Mouse (Mus musculus): ENCODE results near the gene Ccdc93.

DNA sequence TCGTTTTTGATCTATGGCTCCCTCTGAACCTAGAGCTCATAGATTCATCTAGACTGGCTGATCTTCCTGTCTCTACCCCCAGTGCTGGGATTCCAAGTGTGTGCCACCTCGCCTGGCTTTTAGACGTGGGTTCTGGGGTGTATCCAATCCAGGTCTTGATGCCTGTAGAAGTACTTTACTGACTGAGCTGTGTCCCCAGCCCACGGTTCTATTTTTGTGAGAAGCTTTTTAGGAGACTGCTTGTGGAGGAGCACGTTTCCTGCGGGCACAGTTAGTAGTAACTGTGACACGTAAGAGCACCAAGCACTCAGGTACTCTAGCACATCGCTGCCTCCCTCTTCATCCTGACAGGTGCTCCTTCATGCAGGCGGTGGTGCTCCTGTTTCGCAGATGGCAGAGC, 16.4 kb downstream of the Ccdc93 start:
- no peak for TF ChIP-seq POLR2A (IDR thresholded peaks at IDR 0.05; ENCODE audit: extremely low read depth, insufficient read depth, low read length)
- TF ChIP-seq CTCF (IDR thresholded peaks at IDR 0.05; ENCODE audit: extremely low read depth, insufficient read depth, low read length), result no peak

Measured in cortical plate, adult 2 months (tissue).